Mouse (Mus musculus) neural tube, embryonic 15.5 days (tissue): ENCODE data around the gene Slc35f4. TPM values are rescaled to one million over a fixed set of nuclear protein-coding genes. Genes with fewer than 3 reads are reported as not detected.
A peak's percentile ranks its signal among the peaks of the same experiment; 100 is the strongest.

Experiments used
- ATAC-seq: fragments of 200-750 bp; cut with Nextera tagmentation; 2 replicates; pipeline ENCODE4 v1.8.0; 2017; ENCODE audit warnings: mild to moderate bottlenecking, moderate TSS enrichment, moderate library complexity; ENCODE audit not compliant: low FRiP score
- H3K27ac ChIP-seq: fragments of 300-500 bp; sonication (generic); replicated peaks from 2 replicates; pipeline ENCODE4 v1.5.1; 2015; ENCODE audit warnings: mild to moderate bottlenecking, inconsistent platforms
- H3K27me3 ChIP-seq: fragments of 300-500 bp; sonication (generic); replicated peaks from 2 replicates; pipeline ENCODE4 v1.6.1; 2015; ENCODE audit warnings: inconsistent platforms
- H3K36me3 ChIP-seq: fragments of 300-500 bp; sonication (generic); 2 replicates; pipeline ENCODE4 v1.6.1; 2015; ENCODE audit warnings: inconsistent platforms
- H3K4me1 ChIP-seq: fragments of 300-500 bp; sonication (generic); 2 replicates; pipeline ENCODE4 v1.6.1; 2015; ENCODE audit warnings: inconsistent platforms
- H3K4me2 ChIP-seq: fragments of 300-500 bp; sonication (generic); 2 replicates; pipeline ENCODE4 v1.6.1; 2015; ENCODE audit warnings: inconsistent platforms, mild to moderate bottlenecking, moderate library complexity
- H3K4me3 ChIP-seq: fragments of 300-500 bp; sonication (generic); replicated peaks from 2 replicates; pipeline ENCODE4 v1.5.1; 2015; ENCODE audit warnings: mild to moderate bottlenecking, inconsistent platforms
- H3K9ac ChIP-seq: fragments of 300-500 bp; sonication (generic); replicated peaks from 2 replicates; pipeline ENCODE4 v1.6.1; 2015; ENCODE audit warnings: mild to moderate bottlenecking, inconsistent platforms
- H3K9me3 ChIP-seq: fragments of 300-500 bp; sonication (generic); replicated peaks from 2 replicates; pipeline ENCODE4 v1.6.1; 2016; ENCODE audit warnings: inconsistent platforms
- WGBS: fragments of 180-500 bp; shearing (Covaris S2); methylation state at CpG from one replicate; pipeline ENCODE4 v1.1.7; 2015; ENCODE audit warnings: mixed read lengths; 5-methylcytosine and 5-hydroxymethylcytosine counted together
- polyA plus RNA-seq: library from polyadenylated mRNA; unstranded; fragments of >200 nt; fragmentation: Nextera tagmentation; extraction: Ambion mirVana; gene quantifications from 2 replicates; pipeline ENCODE4 v1.2.1, GENCODE M21; 2015

Slc35f4 gene
- polyA plus RNA-seq, 1 experiment from 2014 or later: 29.4 TPM

DNA sequence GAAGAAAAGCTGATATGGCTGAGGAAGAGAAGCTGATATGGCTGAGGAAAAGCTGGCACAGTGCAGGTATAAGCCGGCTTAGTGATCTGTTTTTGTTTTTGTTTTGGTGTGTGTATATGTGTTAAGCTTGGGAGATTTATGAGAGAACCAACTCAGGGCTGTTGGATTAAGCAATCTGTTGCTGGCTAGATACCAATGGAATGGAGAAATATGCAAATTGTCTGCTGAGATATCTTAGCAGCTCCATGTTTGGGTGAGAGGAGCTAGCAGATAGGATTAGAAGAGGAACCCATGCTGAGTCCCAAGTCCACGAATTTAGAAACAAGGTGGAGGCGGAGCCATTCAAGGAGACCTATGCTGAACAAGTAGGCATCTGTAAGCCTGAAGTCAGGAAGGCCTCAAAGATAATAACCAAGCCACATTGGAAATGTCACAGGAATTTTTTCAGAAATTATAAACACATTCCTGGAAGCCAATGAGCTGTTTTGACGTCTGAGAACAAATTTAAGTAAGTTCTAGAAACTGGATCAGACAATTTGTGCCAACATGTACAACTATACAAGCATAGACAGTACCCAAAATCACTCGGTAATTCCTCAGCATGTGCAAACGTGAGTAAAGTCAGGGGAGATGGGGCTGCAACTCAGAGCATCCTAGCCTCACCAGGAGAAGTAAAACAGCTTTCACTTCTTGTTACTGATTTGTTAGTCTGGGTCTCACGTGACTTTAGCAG lies 177.5 kb downstream of the Slc35f4 start:
- no peaks in the 10 kb centered on the region for H3K4me1 ChIP-seq
- no peak overlapping the region for H3K4me2 ChIP-seq
- no peak overlapping the region for H3K27ac ChIP-seq
- H3K4me3 ChIP-seq: no peak overlapping the region
- H3K9me3 ChIP-seq: no peaks in the 10 kb centered on the region
- H3K27me3 ChIP-seq: no peaks in the 10 kb centered on the region
- ATAC-seq: no peak
- H3K9ac ChIP-seq: no peak overlapping the region
- no peaks in the 10 kb centered on the region for H3K36me3 ChIP-seq
- 74% methylated on average over 7 of the region's 7 CpGs for WGBS

DNA sequence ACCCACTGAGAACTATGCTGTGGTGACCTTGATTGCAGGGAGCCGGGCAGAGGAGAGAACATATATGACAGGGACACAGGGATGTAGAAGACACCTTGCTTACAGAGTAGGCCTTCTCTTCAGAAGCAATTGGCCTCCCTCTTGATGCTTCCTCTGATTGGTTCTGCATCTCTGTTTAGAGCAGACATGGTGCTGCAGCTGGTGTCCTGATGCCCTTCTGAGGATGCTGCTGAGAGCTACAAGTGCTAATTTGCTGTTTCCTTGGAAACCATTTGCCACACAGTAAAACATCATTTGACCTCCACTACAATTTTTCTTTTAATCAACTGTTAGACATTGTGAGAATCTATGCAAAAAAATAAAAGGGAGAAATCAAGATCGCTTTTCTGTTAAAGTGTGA lies 180.0 kb downstream of the Slc35f4 start:
- WGBS: 90% methylated on average over 2 of the region's 2 CpGs
- no peak overlapping the region for H3K9ac ChIP-seq
- H3K4me3 ChIP-seq: no peak overlapping the region
- no peaks in the 10 kb centered on the region for H3K36me3 ChIP-seq
- no peak overlapping the region for H3K4me2 ChIP-seq
- no peaks in the 10 kb centered on the region for H3K4me1 ChIP-seq
- H3K27me3 ChIP-seq: no peaks in the 10 kb centered on the region
- no peaks in the 10 kb centered on the region for H3K9me3 ChIP-seq
- H3K27ac ChIP-seq: no peak overlapping the region
- ATAC-seq: no peak

- WGBS: 75% methylated on average over 3 of the region's 4 CpGs
- H3K4me2 ChIP-seq: no peak overlapping the region
- H3K4me3 ChIP-seq: no peak overlapping the region
- no peaks in the 10 kb centered on the region for H3K36me3 ChIP-seq
- H3K9me3 ChIP-seq: no peaks in the 10 kb centered on the region
- no peak overlapping the region for H3K9ac ChIP-seq
- H3K4me1 ChIP-seq: peaks cover 5% of the 10 kb centered on the region; the same call in 1 of the 2 replicates
- no peak for ATAC-seq
- no peak overlapping the region for H3K27ac ChIP-seq
- H3K27me3 ChIP-seq: no peaks in the 10 kb centered on the region
Measured at GRCm38 (mm10) chr14:49337011-49337410, 188.8 kb downstream of the Slc35f4 start.

GRCm38 (mm10) chr14:49333841-49334240 lies 192.0 kb downstream of the Slc35f4 start:
- ATAC-seq: peak; percentile 68
- H3K4me2 ChIP-seq: no peak overlapping the region
- H3K4me1 ChIP-seq: peaks cover 5% of the 10 kb centered on the region; the same call in 1 of the 2 replicates
- no peaks in the 10 kb centered on the region for H3K27me3 ChIP-seq
- H3K9me3 ChIP-seq: no peaks in the 10 kb centered on the region
- no peak overlapping the region for H3K9ac ChIP-seq
- H3K4me3 ChIP-seq: no peak overlapping the region
- H3K27ac ChIP-seq: peak overlapping the region; percentile 56
- WGBS: 49% methylated on average over 2 of the region's 2 CpGs
- H3K36me3 ChIP-seq: no peaks in the 10 kb centered on the region

GRCm38 (mm10) chr14:49316493-49316894 lies 209.4 kb downstream of the Slc35f4 start:
- no peak overlapping the region for H3K4me2 ChIP-seq
- H3K36me3 ChIP-seq: no peaks in the 10 kb centered on the region
- no peaks in the 10 kb centered on the region for H3K27me3 ChIP-seq
- H3K9me3 ChIP-seq: no peaks in the 10 kb centered on the region
- ATAC-seq: no peak
- WGBS: 23% methylated on average over 5 of the region's 5 CpGs
- H3K4me1 ChIP-seq: 0 out of 2 replicates have a peak, but pooled peaks cover 4% of the 10 kb centered on the region
- no peak overlapping the region for H3K4me3 ChIP-seq
- no peak overlapping the region for H3K27ac ChIP-seq
- H3K9ac ChIP-seq: no peak overlapping the region

DNA sequence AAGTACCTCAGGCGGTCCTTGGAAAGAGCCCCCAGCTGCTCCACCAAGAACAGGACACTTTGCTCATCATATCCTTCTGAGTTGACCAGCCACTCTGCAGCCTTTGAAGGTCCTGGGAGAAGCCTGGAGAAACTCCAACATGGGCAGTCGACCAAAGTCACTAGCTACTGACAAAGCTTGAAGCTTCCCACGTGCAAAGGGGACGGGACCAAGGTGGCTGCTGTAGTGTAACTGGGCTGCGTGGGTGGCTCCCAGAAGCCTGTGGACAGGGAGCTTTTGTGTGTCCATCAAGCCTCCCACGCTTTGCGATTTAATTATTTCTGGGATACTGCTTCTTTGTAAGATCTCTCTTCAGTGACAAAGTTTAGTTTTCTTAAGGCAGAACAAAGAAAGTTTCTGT lies 211.9 kb downstream of the Slc35f4 start:
- Histone ChIP-seq H3K4me1 (0 out of 2 replicates have a peak, but pooled peaks cover 4% of the 10 kb centered on the region), H3K27me3 (no peaks in the 10 kb centered on the region), H3K27ac (no peak overlapping the region), H3K4me3 (no peak overlapping the region), H3K9me3 (no peaks in the 10 kb centered on the region), H3K9ac (no peak overlapping the region), H3K4me2 (no peak overlapping the region), H3K36me3 (no peaks in the 10 kb centered on the region)
- WGBS: 36% methylated on average over 7 of the region's 7 CpGs
- ATAC-seq: no peak

DNA sequence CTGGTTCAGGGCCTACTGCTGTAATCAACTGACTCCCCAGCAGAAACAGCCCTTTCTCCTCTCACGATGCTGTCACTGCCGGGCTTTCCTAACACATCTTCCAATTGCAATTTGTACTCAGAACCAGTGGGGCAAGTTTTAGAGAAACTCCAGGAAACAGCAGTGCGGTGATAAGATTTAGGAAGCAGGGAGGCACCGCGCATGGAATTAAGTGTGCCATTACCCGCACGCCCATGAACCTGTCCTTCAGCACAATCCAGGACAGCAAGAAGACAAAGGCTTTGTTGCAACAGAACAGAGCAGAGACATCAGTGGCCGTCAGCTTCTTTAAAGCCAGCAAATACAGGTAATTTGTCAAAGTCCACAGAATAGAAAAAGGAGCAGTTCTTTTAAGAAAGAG lies 212.5 kb downstream of the Slc35f4 start:
- Histone ChIP-seq H3K4me2 (no peak overlapping the region), H3K36me3 (no peaks in the 10 kb centered on the region), H3K9ac (no peak overlapping the region), H3K4me1 (0 out of 2 replicates have a peak, but pooled peaks cover 4% of the 10 kb centered on the region), H3K27me3 (no peaks in the 10 kb centered on the region), H3K9me3 (no peaks in the 10 kb centered on the region), H3K27ac (no peak overlapping the region), H3K4me3 (no peak overlapping the region)
- ATAC-seq: no peak
- WGBS: 54% methylated on average over 8 of the region's 8 CpGs

GRCm38 (mm10) chr14:49311548-49311947 lies 214.3 kb downstream of the Slc35f4 start:
- ATAC-seq: no peak
- WGBS: 80% methylated on average over 1 of the region's 1 CpGs

GRCm38 (mm10) chr14:49311091-49311492 lies 214.8 kb downstream of the Slc35f4 start:
- H3K27me3 ChIP-seq: no peaks in the 10 kb centered on the region
- H3K27ac ChIP-seq: no peak overlapping the region

More at GRCm38 (mm10) chr14:49311548-49311947, 214.3 kb downstream of the Slc35f4 start:
- Histone ChIP-seq H3K4me3 (no peak overlapping the region), H3K27me3 (no peaks in the 10 kb centered on the region), H3K36me3 (no peaks in the 10 kb centered on the region), H3K9me3 (no peaks in the 10 kb centered on the region), H3K9ac (no peak overlapping the region), H3K4me1 (0 out of 2 replicates have a peak, but pooled peaks cover 2% of the 10 kb centered on the region), H3K27ac (no peak overlapping the region), H3K4me2 (no peak overlapping the region)

GRCm38 (mm10) chr14:49309670-49310069 lies 216.2 kb downstream of the Slc35f4 start:
- H3K4me3 ChIP-seq: no peak overlapping the region
- no peak for ATAC-seq
- H3K4me2 ChIP-seq: no peak overlapping the region
- no peak overlapping the region for H3K27ac ChIP-seq
- WGBS: 75% methylated on average over 2 of the region's 2 CpGs
- H3K36me3 ChIP-seq: no peaks in the 10 kb centered on the region
- no peak overlapping the region for H3K9ac ChIP-seq
- no peaks in the 10 kb centered on the region for H3K9me3 ChIP-seq
- H3K4me1 ChIP-seq: 0 out of 2 replicates have a peak, but pooled peaks cover 6% of the 10 kb centered on the region
- no peaks in the 10 kb centered on the region for H3K27me3 ChIP-seq

More at GRCm38 (mm10) chr14:49311091-49311492, 214.8 kb downstream of the Slc35f4 start:
- Histone ChIP-seq H3K4me2 (no peak overlapping the region), H3K4me1 (0 out of 2 replicates have a peak, but pooled peaks cover 4% of the 10 kb centered on the region), H3K9me3 (no peaks in the 10 kb centered on the region), H3K36me3 (no peaks in the 10 kb centered on the region), H3K9ac (no peak overlapping the region), H3K4me3 (no peak overlapping the region)
- 65% methylated on average over 5 of the region's 5 CpGs for WGBS
- no peak for ATAC-seq

DNA sequence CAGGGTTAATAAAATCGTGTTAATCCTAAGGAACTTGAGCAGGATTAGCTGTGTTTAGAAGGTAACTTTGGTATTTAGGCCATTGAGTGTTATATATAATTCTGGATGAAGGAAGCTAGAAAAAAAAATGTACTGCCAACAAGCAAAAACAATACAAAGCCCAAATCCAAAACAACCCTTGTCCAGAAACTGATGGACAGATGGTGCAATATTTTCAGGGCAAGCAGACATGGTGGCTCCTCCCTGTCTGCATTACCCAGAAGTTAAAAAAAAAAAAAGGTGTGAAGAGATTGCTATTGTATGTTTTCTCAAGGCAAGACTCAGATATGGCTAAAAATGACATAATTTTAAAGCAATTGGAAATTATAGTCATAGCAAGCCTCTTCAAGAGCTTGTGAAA lies 217.3 kb downstream of the Slc35f4 start:
- WGBS: 89% methylated on average over 1 of the region's 1 CpGs
- Histone ChIP-seq H3K27ac (no peak overlapping the region), H3K9me3 (no peaks in the 10 kb centered on the region), H3K4me2 (no peak overlapping the region), H3K36me3 (no peaks in the 10 kb centered on the region), H3K27me3 (no peaks in the 10 kb centered on the region), H3K4me3 (no peak overlapping the region), H3K4me1 (0 out of 2 replicates have a peak, but pooled peaks cover 6% of the 10 kb centered on the region), H3K9ac (no peak overlapping the region)
- ATAC-seq: no peak

- Histone ChIP-seq H3K4me3 (no peak overlapping the region), H3K9me3 (no peaks in the 10 kb centered on the region), H3K36me3 (no peaks in the 10 kb centered on the region), H3K27ac (no peak overlapping the region), H3K4me2 (no peak overlapping the region), H3K27me3 (no peaks in the 10 kb centered on the region), H3K9ac (no peak overlapping the region), H3K4me1 (0 out of 2 replicates have a peak, but pooled peaks cover 6% of the 10 kb centered on the region)
- WGBS: 62% methylated on average over 3 of the region's 3 CpGs
- ATAC-seq: no peak
Measured at GRCm38 (mm10) chr14:49307842-49308241, 218.0 kb downstream of the Slc35f4 start.
